16 mouse cellular contexts compared by ENCODE assay signal in the genomic region with DNA sequence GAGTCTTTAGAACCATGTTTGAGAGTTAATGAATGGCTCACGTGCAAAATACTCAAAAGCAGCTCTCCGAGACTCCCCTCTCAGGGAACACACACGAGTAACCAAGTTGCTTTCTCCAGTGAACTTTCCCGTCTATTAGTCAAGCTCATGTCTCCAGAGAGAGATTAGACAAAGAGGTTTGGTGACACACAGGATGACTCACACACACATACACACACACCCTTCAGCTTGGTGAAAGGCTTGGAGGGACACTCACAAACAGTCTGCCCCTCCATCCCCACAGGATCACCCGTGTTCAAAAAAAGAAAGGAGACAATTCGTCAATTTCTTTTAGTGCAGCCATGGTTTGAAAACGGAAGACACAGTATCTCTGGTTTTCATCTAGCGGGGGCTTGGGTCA.
"Had no signal": no experiment of that assay in that cellular context is flagged by ENCODE, and none has a peak within 500 bp of the region (broad histone marks: within the 10 kb centered on the region; RNA-seq: fewer than 3 reads in every experiment).

No protein-coding gene starts in this region.

- DNase-seq: kidney, postnatal 10 days; kidney, postnatal 4 days; left cerebral cortex, postnatal 4 days; lung, adult 2 months; lung, postnatal 36 days; retina, postnatal 1 day; right cerebral cortex, postnatal 4 days; spleen, adult 18-20 months; thymus, adult 18-20 months; thymus, postnatal 25 days had no signal

- H3K27ac ChIP-seq: layer of hippocampus, adult 2 months; limb, embryonic 13.5 days; liver, embryonic 14.5 days; midbrain, embryonic 15.5 days; neural tube, embryonic 13.5 days had no signal

- H3K4me3 ChIP-seq: layer of hippocampus, adult 2 months; limb, embryonic 13.5 days; midbrain, embryonic 15.5 days; neural tube, embryonic 13.5 days had no signal

- H3K4me1 ChIP-seq: midbrain, embryonic 15.5 days; neural tube, embryonic 13.5 days had no signal

- ATAC-seq: lung, postnatal 0 days; midbrain, embryonic 15.5 days had no signal

- H3K36me3 ChIP-seq: limb, embryonic 13.5 days; midbrain, embryonic 15.5 days; neural tube, embryonic 13.5 days had no signal

- H3K9me3 ChIP-seq: limb, embryonic 13.5 days; midbrain, embryonic 15.5 days; neural tube, embryonic 13.5 days had no signal

- H3K9ac ChIP-seq: limb, embryonic 13.5 days; liver, embryonic 14.5 days; midbrain, embryonic 15.5 days; neural tube, embryonic 13.5 days had no signal

- H3K27me3 ChIP-seq: limb, embryonic 13.5 days; midbrain, embryonic 15.5 days; neural tube, embryonic 13.5 days had no signal

- H3K4me2 ChIP-seq: limb, embryonic 13.5 days; midbrain, embryonic 15.5 days; neural tube, embryonic 13.5 days had no signal
